Mouse (Mus musculus) embryonic fibroblast, embryonic 13.5 days (primary cell): ENCODE results near the gene Kcna2.

Source experiments
- CTCF ChIP-seq: IDR thresholded peaks from 2 replicates; pipeline ENCODE4 v1.5.1; 2011; ENCODE audit warnings: mild to moderate bottlenecking, control low read depth, low read length, moderate library complexity, borderline replicate concordance; ENCODE audit not compliant: insufficient read depth
- POLR2A ChIP-seq: IDR thresholded peaks from 2 replicates; pipeline ENCODE4 v1.6.1; 2011; ENCODE audit warnings: low read depth, mild to moderate bottlenecking, control low read depth, low read length, moderate library complexity

DNA sequence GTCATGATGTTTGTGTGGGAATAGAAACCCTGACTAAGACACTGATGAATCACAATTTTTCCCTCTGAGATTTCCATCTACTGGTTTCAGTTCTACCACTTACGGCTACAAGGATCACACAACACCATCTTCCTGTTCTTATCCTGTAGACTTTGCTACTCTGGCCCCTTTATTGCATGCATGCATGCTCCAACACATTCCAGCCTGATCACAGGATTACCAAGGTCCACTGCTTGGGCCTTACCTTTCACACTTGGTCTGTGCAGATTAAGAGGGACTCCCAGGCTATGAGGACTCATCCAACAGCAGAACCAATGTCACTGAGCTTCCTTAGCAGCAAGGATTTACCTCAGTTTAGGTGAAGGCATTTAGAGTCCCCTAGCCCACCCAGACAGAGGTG lies 25.2 kb upstream of the Kcna2 start:
- no peak for TF ChIP-seq POLR2A
- TF ChIP-seq CTCF: no peak
